Mouse (Mus musculus): ENCODE measurements around the gene Hpcal1. TPM values are rescaled to one million over a fixed set of nuclear protein-coding genes. Genes with fewer than 3 reads are reported as not detected.

Hpcal1 gene
- total RNA-seq, 2 experiments from 2014 or later: 6.4 to 8.0 TPM

GRCm38 (mm10) chr12:17715720-17716478, 25.2 kb downstream of the Hpcal1 start:
- DNase-seq: no peak

- no peak for DNase-seq
Observed at GRCm38 (mm10) chr12:17717257-17717656, 26.6 kb downstream of the Hpcal1 start.

DNA sequence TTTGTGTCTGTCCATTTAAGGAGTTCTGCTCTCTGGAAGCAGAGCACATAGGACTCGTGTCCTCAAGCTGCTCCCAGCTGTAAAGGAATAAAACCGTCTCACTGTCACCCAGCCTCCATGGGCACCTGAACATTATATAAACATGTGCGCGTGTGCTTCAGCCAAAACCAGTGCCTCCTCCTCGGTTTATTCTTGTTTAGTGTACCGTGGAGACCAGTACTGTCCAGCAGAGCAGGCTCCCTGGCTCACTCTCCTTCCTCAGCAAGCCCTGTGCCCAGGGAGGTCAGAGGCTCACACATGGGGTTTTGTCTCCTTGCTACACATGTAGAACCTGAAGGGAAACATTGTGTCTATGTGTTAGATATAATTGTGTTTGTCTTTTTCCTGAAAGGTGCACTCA, 27.5 kb downstream of the Hpcal1 start:
- DNase-seq: no peak

DNA sequence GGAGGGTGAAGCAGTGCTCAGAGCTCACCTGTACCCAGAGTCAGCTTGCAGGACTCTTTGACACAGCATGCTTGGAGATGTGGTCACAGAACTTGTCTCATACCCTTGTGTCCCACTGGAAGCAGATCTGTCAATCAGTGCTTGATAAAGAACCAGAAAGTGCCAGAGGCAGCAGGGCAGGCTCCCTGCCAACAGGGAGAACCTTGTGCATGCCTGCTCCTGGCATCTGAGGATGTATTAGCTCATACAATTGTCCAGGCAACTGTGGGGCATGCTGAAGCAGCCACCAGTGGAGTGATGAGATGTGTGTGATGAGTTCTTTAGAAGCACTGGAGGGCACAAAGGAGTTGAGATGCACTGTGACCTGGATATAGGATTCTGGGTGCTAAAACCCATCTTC, 30.4 kb downstream of the Hpcal1 start:
- no peak for DNase-seq

DNA sequence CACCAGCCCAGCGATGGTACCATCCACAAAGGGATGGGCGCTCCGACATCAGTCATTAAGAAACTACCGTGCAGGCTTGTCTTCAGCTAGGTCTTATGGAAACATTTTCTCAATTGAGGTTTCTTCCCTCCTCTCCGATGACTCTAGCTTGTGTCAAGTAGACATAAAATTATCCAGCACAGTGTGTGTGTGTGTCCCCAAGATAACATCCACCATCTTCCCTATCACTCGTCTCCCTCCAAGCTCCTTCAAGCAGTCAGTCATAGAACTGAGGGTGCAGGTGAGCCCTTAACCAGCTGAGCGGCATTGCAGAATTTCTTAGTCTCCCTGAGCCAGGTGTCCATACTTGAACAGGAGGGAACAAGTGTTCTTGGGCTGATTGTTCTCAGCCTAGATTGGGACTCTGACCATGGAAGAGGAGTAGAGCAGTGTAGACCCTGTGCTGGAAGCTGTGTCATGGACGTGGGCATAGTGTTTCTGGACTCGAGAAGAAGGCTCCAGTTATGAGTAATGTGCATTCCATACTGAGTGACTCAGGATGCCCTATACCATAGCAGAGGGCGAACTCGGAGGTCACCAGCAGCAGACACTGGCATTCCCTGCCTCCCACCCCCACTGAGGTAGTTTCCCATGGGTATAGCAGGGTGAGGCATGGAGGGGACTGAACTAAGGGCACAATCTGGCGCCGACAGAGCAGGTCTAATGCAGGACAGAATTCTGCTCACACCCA, 32.0 kb downstream of the Hpcal1 start:
- no peak for DNase-seq

GRCm38 (mm10) chr12:17723182-17723570, 32.5 kb downstream of the Hpcal1 start:
- DNase-seq: no peak

DNA sequence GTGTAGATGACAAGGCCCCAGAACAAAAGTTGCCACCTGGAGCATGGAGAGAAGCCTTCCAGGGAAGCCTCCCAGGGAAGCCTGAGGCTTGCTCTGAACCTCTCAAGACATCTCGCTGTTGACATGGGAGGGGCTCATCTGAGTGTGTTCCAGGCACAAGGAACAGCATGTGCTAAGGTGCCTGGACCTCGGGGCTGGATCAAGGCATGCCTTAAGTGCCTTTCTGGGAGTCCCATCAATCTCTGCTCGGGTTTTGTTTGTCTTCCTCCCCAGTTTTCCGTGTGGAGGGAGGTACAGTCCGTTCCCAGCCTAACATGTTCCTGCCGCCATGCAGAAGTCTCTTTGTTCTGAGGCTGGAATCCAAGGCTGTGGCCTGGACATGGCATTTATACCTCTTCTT, 33.3 kb downstream of the Hpcal1 start:
- DNase-seq: no peak

DNA sequence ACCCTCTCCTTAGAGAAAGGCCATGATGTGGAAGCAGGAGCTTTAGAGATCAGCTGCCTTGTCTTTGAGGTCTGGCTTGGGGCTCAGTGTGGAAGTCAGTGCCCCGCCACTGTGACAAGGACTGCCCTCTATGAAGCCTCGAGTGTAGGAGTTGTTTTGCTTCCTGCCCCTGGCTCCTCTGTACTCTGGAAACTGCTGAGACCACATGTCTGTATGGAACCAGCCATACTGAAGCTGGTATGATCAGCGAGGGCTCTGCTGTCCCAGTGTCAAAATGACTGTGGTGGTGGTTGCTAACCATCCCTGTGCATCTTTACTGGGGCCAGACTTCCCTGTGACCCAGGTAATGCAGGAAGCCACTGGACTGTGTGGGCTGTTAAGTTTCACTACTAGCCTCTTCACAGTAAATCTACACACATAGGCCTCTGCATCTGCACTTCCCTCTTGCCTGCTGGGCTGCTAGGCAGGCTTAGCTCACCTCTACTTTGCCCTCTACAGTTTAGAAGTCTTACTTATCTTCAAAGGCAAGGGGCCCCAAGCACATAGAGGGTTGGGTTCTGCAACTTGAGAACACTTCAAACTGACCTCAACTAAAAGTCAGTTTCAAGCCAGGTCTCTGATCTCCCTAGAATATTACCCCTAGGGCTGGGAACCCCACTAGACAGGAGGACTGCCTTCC, 33.9 kb downstream of the Hpcal1 start:
- DNase-seq: no peak

- DNase-seq: no peak
Observed at GRCm38 (mm10) chr12:17725592-17725991, 34.9 kb downstream of the Hpcal1 start.

DNA sequence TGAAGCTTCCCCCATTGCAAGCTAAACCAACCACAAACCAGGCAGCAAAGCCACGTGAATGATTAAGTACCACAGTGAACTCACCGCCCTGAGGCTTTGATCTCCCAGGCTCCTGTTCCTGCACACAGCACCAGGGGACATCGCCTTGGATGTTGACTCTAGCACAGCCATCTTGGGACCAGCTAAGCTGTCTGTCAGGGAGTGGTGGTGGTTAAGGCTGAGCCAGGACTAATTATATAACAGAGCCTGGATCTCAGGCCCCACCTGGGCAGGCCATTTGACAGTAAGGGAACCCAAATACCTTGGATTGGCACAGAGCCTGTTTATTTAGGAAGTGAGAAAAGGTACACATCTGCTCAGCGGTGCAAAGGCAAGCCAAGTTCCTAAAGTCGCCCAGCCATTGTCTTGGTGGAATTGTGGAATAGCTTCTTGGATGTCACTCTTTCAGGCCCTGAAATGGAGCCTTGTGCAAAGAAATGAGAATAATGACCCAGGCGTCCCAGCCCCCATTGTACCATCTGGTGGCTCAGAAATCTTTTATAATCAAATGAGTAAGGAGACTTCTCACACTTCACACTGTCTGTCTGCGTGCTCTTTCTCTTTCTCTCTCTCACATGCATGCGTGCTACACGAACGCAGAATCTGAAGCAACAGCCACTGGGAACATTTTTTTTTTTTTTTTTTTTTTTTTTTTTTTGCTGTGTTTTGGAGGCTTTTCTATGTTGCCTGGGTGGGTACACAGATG, 36.1 kb downstream of the Hpcal1 start:
- DNase-seq: no peak

DNA sequence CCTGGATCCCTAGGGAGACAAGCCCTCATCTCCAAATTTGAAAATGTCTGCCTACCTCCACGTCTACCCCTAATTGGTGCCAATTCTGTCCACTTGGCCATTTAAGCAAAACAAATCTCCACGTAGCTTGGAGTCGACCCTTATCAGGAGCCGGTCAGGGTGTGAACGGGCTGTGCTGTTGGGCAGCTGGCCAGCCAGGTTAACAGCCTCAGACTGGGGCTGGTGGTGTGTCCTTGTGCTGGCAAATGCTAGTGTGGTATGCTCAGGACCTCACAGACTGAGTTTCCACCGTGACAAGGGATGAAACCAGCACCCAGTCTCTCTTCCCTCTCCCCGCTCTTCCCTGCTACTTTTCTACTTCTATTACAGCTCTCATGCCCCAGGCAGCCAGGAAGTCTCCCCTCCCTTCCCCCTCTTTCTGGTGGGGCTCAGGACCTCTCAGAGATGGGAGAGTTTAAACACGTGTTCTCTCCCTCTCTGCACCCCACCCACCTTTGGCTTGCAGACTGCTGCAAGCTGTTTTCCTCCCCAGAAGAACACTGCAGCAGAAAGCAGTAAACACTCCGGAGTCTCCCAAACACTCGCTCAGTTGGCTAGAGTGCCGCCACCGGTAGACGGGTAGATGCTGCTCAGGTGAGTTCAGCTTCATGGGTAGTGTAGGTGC, 37.2 kb downstream of the Hpcal1 start:
- DNase-seq: peak; percentile 57

DNA sequence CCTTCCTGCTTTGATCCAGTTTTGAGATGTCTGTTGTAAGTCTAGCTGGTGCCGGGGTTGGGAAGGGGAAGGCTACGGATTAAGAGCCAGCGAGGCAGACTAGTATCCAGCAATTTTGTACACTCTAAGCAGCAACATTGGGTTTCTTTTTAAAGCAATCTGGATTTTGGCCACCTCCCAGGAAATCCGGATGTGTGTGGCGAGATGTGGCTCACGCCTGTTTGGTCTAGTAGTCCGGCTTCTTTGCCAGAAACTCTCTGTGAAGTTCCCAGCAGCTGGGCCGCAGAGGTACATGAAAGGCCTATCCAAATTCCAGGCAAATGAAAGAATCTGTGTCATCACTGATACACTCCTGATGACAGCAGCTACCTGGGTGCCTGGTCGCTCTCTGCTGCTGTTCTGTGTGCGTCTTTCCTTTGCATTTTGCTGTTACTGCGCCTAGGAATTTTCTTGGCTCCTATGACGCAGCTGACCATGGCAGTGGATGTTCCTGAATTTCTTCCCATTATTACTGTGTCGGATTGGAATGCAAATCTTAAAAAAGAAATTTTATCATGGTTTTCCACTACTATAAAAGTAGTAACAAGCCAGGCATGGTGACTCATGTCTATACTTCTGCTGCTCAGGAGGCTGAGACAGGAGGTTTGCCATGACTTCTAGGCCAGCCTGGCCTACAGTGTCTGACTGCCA, 38.7 kb downstream of the Hpcal1 start:
- peak; percentile 68 for DNase-seq

DNA sequence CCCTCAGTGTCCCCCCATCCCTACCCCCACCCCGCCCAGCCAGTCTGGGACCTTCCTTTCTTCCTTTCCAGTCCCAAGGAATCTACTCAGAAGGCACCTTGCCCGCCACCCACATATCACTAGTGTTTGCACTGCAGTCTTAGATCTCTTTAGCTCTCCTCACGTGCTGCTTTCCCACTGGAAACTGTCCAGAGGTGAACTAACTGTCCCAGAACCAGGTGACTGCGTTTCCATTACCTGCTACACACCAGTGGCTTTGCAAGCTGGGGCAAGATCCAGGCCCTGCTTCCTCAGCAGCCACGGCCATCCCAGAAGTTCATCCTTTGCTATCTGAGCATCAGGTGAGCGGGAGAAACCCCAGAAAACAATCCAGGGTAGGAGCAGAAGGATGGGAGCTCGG, 41.4 kb downstream of the Hpcal1 start:
- DNase-seq: no peak

- DNase-seq: no peak
Observed at GRCm38 (mm10) chr12:17732546-17732945, 41.9 kb downstream of the Hpcal1 start.

DNA sequence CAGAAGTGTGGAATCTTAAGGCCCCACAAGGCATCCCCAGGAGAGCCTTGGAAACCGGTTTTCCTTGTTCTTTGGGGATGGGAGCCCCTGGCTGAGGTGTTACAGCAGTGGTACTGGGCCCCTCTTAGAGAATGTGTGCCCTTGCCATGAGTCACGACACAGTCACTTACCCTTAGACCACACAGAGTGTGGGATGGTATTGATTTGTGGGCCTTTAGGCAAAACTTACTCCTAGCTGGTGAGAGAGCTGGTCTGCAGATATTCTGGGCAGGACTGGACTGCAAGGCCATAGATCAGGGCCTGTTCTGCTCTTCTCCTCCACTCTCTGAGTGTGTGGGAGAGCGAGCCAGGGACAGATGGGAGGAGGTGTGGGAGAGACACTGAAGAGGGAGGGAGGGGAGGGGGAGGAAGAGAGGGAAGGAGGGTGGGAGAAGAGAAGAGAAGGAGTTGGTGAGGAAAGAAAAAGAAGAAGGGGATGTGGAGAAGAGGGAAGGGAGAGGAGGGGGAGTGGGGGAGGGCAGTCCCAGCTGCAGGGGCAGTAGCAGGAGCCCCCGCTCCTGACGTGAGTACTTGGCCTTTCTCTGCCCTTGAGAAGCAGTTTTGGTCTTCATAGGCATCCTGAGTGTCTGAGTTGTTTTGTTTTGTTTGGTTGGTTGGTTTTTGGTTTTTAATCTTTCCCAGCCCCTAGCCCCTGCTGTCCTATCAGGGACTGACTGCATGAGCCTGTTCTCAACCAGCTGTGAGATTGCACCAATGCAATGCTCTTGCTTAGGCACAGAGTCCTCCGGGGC, 42.7 kb downstream of the Hpcal1 start:
- DNase-seq: no peak

GRCm38 (mm10) chr12:17736396-17736795, 45.7 kb downstream of the Hpcal1 start:
- DNase-seq: no peak

- DNase-seq: no peak
Observed at GRCm38 (mm10) chr12:17736859-17737577, 46.4 kb downstream of the Hpcal1 start.

- DNase-seq: no peak
Observed at GRCm38 (mm10) chr12:17737808-17738207, 47.2 kb downstream of the Hpcal1 start.

- no peak for DNase-seq
Observed at GRCm38 (mm10) chr12:17738473-17738872, 47.8 kb downstream of the Hpcal1 start.

GRCm38 (mm10) chr12:17740226-17740625, 49.6 kb downstream of the Hpcal1 start:
- no peak for DNase-seq

Measured in gastrocnemius, postnatal 25 days (tissue).